Mouse (Mus musculus) MEL (cell line): ENCODE data around the gene Slc15a2. TPM values are rescaled to one million over a fixed set of nuclear protein-coding genes. Genes with fewer than 3 reads are reported as not detected.

Source experiments
- DNase-seq: peaks from one replicate; pipeline ENCODE4 v3.0.0; 2011; ENCODE audit warnings: low read depth, low spot score
- H3K27ac ChIP-seq: 2 replicates; pipeline ENCODE4 v1.5.1; 2012; ENCODE audit warnings: low read depth, mild to moderate bottlenecking, control low read depth, low read length, moderate library complexity; ENCODE audit not compliant: control insufficient read depth
- H3K27me3 ChIP-seq, 2 experiments: fragments of 150-350 bp in 1 of 2; sonication (generic) in 1 of 2; 2 replicates each; pipeline ENCODE4 v1.6.1; 2012; ENCODE audit warnings: low read length in 2 of 2, mild to moderate bottlenecking in 2 of 2, improper control_type of control experiment in 1 of 2, moderate library complexity in 1 of 2; ENCODE audit not compliant: insufficient read depth in 2 of 2, control insufficient read depth in 1 of 2
- H3K36me3 ChIP-seq, 2 experiments: 2 replicates each; pipeline ENCODE4 v1.6.1; 2012 to 2014; ENCODE audit warnings: low read length in 2 of 2, improper control_type of control experiment in 1 of 2, inconsistent platforms in 1 of 2, mild to moderate bottlenecking in 1 of 2; ENCODE audit not compliant: insufficient read depth in 2 of 2, control insufficient read depth in 1 of 2
- H3K4me1 ChIP-seq, 2 experiments: fragments of 150-350 bp in 1 of 2; sonication (generic) in 1 of 2; 2 replicates each; pipeline ENCODE4 v1.6.1; 2012; ENCODE audit warnings: low read length in 2 of 2, improper control_type of control experiment in 1 of 2, mild to moderate bottlenecking in 1 of 2; ENCODE audit not compliant: insufficient read depth in 2 of 2, control insufficient read depth in 1 of 2
- H3K4me3 ChIP-seq, 2 experiments: fragments of 150-350 bp in 1 of 2; sonication (generic) in 1 of 2; 2 replicates each; pipeline ENCODE4 v1.5.1; 2012; ENCODE audit warnings: low read depth in 2 of 2, low read length in 2 of 2, mild to moderate bottlenecking in 2 of 2, moderate library complexity in 2 of 2, control low read depth in 1 of 2, improper control_type of control experiment in 1 of 2; ENCODE audit not compliant: control insufficient read depth in 1 of 2, insufficient read depth in 1 of 2
- H3K79me2 ChIP-seq: 2 replicates; pipeline ENCODE4 v1.6.1; 2012; ENCODE audit warnings: mild to moderate bottlenecking, low read length, moderate library complexity; ENCODE audit not compliant: control insufficient read depth, poor library complexity, insufficient read depth
- H3K9ac ChIP-seq: 2 replicates; pipeline ENCODE4 v1.6.1; 2012; ENCODE audit warnings: low read depth, mild to moderate bottlenecking, control low read depth, low read length, moderate library complexity; ENCODE audit not compliant: control insufficient read depth, poor library complexity, severe bottlenecking
- H3K9me3 ChIP-seq: fragments of 150-350 bp; sonication (generic); replicated peaks from 2 replicates; pipeline ENCODE4 v1.6.1; 2012; ENCODE audit warnings: mild to moderate bottlenecking, low read length, improper control_type of control experiment, moderate library complexity; ENCODE audit not compliant: insufficient read depth
- BHLHE40 ChIP-seq: IDR thresholded peaks from 2 replicates; pipeline ENCODE4 v1.6.1; 2012; ENCODE audit warnings: low read depth, mild to moderate bottlenecking, inconsistent platforms, low read length, improper control_type of control experiment, borderline replicate concordance
- CHD2 ChIP-seq: IDR thresholded peaks from 2 replicates; pipeline ENCODE4 v1.6.1; 2011; ENCODE audit warnings: low read length, improper control_type of control experiment
- ELF1 ChIP-seq: IDR thresholded peaks from 2 replicates; pipeline ENCODE4 v1.6.1; 2014; ENCODE audit warnings: low read depth, mild to moderate bottlenecking, inconsistent platforms, low read length, improper control_type of control experiment, moderate library complexity
- ETS1 ChIP-seq: IDR thresholded peaks from 2 replicates; pipeline ENCODE4 v1.6.1; 2012; ENCODE audit warnings: low read depth, mild to moderate bottlenecking, inconsistent platforms, low read length, improper control_type of control experiment, moderate library complexity
- JUND ChIP-seq: IDR thresholded peaks from 2 replicates; pipeline ENCODE4 v1.6.1; 2011; ENCODE audit warnings: low read depth, mild to moderate bottlenecking, improper control_type of control experiment, low read length
- KAT2A ChIP-seq: conservative IDR thresholded peaks from 2 replicates; pipeline ENCODE4 v1.6.1; 2012; ENCODE audit warnings: low read depth, low read length, improper control_type of control experiment, inconsistent platforms
- MAFK ChIP-seq: IDR thresholded peaks from 2 replicates; pipeline ENCODE4 v1.6.1; 2011; ENCODE audit warnings: low read depth, mild to moderate bottlenecking, low read length, improper control_type of control experiment, borderline replicate concordance
- MAX ChIP-seq: IDR thresholded peaks from 2 replicates; pipeline ENCODE4 v1.6.1; 2011; ENCODE audit warnings: low read length, improper control_type of control experiment
- MEF2A ChIP-seq: IDR thresholded peaks from 2 replicates; pipeline ENCODE4 v1.6.1; 2014; ENCODE audit warnings: low read depth, mild to moderate bottlenecking, inconsistent platforms, low read length, improper control_type of control experiment; ENCODE audit not compliant: poor library complexity, insufficient replicate concordance, severe bottlenecking; ENCODE audit errors: extremely low read depth
- MYB ChIP-seq: IDR thresholded peaks from 2 replicates; pipeline ENCODE4 v1.6.1; 2011; ENCODE audit warnings: mild to moderate bottlenecking, low read depth, low read length, improper control_type of control experiment
- NELFE ChIP-seq: IDR thresholded peaks from 2 replicates; pipeline ENCODE4 v1.6.1; 2011; ENCODE audit warnings: low read depth, low read length, improper control_type of control experiment
- NRF1 ChIP-seq: IDR thresholded peaks from 2 replicates; pipeline ENCODE4 v1.6.1; 2014; ENCODE audit warnings: low read depth, mild to moderate bottlenecking, inconsistent platforms, low read length, improper control_type of control experiment, moderate library complexity; ENCODE audit not compliant: poor library complexity, insufficient read depth, severe bottlenecking
- POLR2AphosphoS2 ChIP-seq: IDR thresholded peaks from 2 replicates; pipeline ENCODE4 v1.6.1; 2011; ENCODE audit warnings: low read length, improper control_type of control experiment
- RAD21 ChIP-seq: IDR thresholded peaks from 2 replicates; pipeline ENCODE4 v1.6.1; 2011; ENCODE audit warnings: mild to moderate bottlenecking, low read depth, low read length, improper control_type of control experiment
- SMC3 ChIP-seq: IDR thresholded peaks from 2 replicates; pipeline ENCODE4 v1.6.1; 2011; ENCODE audit warnings: low read depth, low read length, improper control_type of control experiment
- USF1 ChIP-seq: IDR thresholded peaks from 2 replicates; pipeline ENCODE4 v1.6.1; 2014; ENCODE audit warnings: low read depth, mild to moderate bottlenecking, inconsistent platforms, low read length, improper control_type of control experiment, moderate library complexity
- polyA plus RNA-seq, 2 experiments: library from polyadenylated mRNA; stranded (reverse) in 1 of 2; unstranded in 1 of 2; fragments of >175 nt in 1 of 2; fragments of >200 nt in 1 of 2; gene quantifications; 2 replicates each; pipeline versions ENCODE4 v1.2.1 to v1.2.4; 2012; ENCODE audit warnings: low replicate concordance in 2 of 2, low read depth in 1 of 2; ENCODE audit not compliant: insufficient read length in 2 of 2, insufficient read depth in 1 of 2, missing spikeins in 1 of 2
- total RNA-seq: library from RNA; depleted of rRNA; stranded (reverse); fragments of 300-350 nt; gene quantifications from 2 replicates; pipeline ENCODE4 v1.2.3, GENCODE M21; 2012

Slc15a2 gene
- total and polyA plus RNA-seq, 3 experiments: not detected

GRCm38 (mm10) chr16:36728959-36729358 is 55.8 kb downstream of the Slc15a2 start:
- no peak for DNase-seq
- H3K4me3 ChIP-seq: no peak overlapping the region
- no peaks in the 10 kb centered on the region for H3K79me2 ChIP-seq
- no peak overlapping the region for H3K27ac ChIP-seq
- no peak for TF ChIP-seq RAD21
- TF ChIP-seq USF1: no peak
- no peak for TF ChIP-seq ETS1
- no peak for TF ChIP-seq MAFK
- no peak for TF ChIP-seq SMC3
- no peak for TF ChIP-seq MEF2A
- TF ChIP-seq, all 39 proteins: peak for 0
- Histone ChIP-seq H3K4me1 (no peaks in the 10 kb centered on the region), H3K9me3 (no peaks in the 10 kb centered on the region), H3K27me3 (no peaks in the 10 kb centered on the region; a peak in 1 of 4 replicates), H3K36me3 (no peaks in the 10 kb centered on the region), H3K9ac (no peak overlapping the region)

- no peak for DNase-seq
- no peaks in the 10 kb centered on the region; a peak in 1 of 4 replicates for H3K36me3 ChIP-seq
- H3K4me1 ChIP-seq: no peaks in the 10 kb centered on the region
- H3K27ac ChIP-seq: no peak overlapping the region
- H3K9ac ChIP-seq: no peak overlapping the region
- TF ChIP-seq JUND (no peak), CHD2 (no peak), MAX (no peak)
- no peaks in the 10 kb centered on the region for H3K9me3 ChIP-seq
- H3K4me3 ChIP-seq: no peak overlapping the region
- no peaks in the 10 kb centered on the region for H3K79me2 ChIP-seq
- no peaks in the 10 kb centered on the region; a peak in 1 of 4 replicates for H3K27me3 ChIP-seq
Observed at GRCm38 (mm10) chr16:36723880-36724443, 60.8 kb downstream of the Slc15a2 start.

DNA sequence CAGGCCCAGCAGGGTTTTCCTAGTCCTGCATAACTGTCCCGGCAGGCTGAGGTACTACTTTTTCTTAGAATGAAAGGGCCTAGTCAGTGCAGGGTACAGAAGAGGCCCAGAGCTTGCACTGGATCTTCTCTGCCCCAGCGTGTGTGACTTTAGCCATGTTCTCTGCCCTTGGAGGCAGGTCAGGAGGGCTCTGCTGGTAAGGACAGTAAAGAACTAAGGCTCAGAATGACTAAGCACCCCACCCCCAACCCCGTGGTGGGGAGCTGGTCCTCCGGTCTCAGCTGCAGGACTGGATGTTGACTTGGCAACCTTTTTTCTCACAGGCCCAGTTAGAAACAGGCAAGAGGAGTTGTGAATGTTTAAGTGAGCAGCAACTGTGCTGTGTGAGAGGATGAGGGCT is 62.0 kb downstream of the Slc15a2 start:
- no peaks in the 10 kb centered on the region; a peak in 1 of 4 replicates for H3K36me3 ChIP-seq
- H3K79me2 ChIP-seq: no peaks in the 10 kb centered on the region
- H3K9me3 ChIP-seq: no peaks in the 10 kb centered on the region
- TF ChIP-seq KAT2A: no peak
- TF ChIP-seq NRF1: no peak
- TF ChIP-seq POLR2AphosphoS2: no peak
- no peak for TF ChIP-seq ELF1
- no peak for TF ChIP-seq MAFK
- no peak for TF ChIP-seq MYB
- no peak for TF ChIP-seq BHLHE40
- no peak for TF ChIP-seq NELFE
- H3K9ac ChIP-seq: no peak overlapping the region
- DNase-seq: no peak
- H3K27me3 ChIP-seq: no peaks in the 10 kb centered on the region; a peak in 1 of 4 replicates
- no peaks in the 10 kb centered on the region for H3K4me1 ChIP-seq
- H3K4me3 ChIP-seq: no peak overlapping the region
- H3K27ac ChIP-seq: no peak overlapping the region
